Comparison of ENCODE assay signal across 15 mouse cellular contexts in the genomic region with DNA sequence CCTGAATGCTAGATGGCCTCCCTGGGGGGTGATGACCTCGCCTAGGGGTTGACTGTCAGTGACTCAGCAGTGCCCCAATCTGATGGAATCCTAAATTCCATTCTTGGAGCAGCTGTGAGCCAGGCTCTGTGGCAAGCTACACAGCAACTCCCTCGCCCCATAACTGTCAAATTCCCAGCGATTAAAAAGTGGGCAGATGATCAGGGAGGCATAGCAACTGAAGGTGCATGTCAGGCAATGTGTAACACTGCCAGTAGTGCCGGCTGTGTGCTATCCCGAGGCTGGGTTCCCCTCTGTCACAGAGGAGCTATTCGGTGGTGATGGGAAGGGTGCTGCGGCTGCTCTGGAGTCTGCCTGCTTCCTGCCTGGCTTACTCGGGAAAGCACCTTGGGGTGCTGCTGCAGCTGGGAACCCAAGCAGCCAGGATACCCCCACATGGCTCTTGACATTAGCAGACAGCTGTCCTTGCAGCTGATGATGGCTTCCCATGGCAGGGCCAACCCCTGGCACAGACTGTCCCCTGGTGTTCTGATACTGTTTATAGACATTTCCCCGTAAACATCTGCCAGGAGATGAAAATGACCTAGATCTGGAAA. TPM values are rescaled to one million over a fixed set of nuclear protein-coding genes. Genes with fewer than 3 reads are reported as not detected.
A peak's percentile ranks its signal among the peaks of the same experiment; 100 is the strongest.
DNase-seq lines count a peak whose midpoint lies in the region; ATAC-seq and TF ChIP-seq lines count a peak whose summit lies in the region.
"Had no signal": no experiment of that assay in that cellular context is flagged by ENCODE, and none has a peak within 500 bp of the region (broad histone marks: within the 10 kb centered on the region; RNA-seq: fewer than 3 reads in every experiment).

No protein-coding gene starts in this region.

- WGBS in intestine, embryonic 15.5 days = 80% methylated on average over 9 of the region's 9 CpGs
- WGBS in intestine, postnatal 0 days = 82% methylated on average over 9 of the region's 9 CpGs
- 62% methylated on average over 9 of the region's 9 CpGs for WGBS in liver, embryonic 12.5 days (ENCODE audit: insufficient replicate concordance)

- peaks cover 5% of the 10 kb centered on the region; the same call in 1 of the 2 replicates for H3K36me3 ChIP-seq in intestine, embryonic 15.5 days
- peaks cover 63% of the 10 kb centered on the region for H3K36me3 ChIP-seq in intestine, postnatal 0 days (ENCODE audit: control insufficient read depth, insufficient read depth)
- H3K36me3 ChIP-seq in liver, embryonic 12.5 days = no peaks in the 10 kb centered on the region
- H3K36me3 ChIP-seq: liver, embryonic 15.5 days had no signal

- no peaks in the 10 kb centered on the region for H3K9me3 ChIP-seq in intestine, embryonic 15.5 days
- H3K9me3 ChIP-seq in intestine, postnatal 0 days (ENCODE audit: control insufficient read depth) = no peaks in the 10 kb centered on the region
- H3K9me3 ChIP-seq in liver, embryonic 12.5 days (replicated peaks) = no peaks in the 10 kb centered on the region
- H3K9me3 ChIP-seq: embryonic facial prominence, embryonic 15.5 days; liver, embryonic 15.5 days had no signal

- H3K9ac ChIP-seq in intestine, embryonic 15.5 days = peak overlapping the region; percentile 3; the same call in 1 of the 2 replicates
- no peak overlapping the region for H3K9ac ChIP-seq in intestine, postnatal 0 days (ENCODE audit: low read depth, low read length)
- H3K9ac ChIP-seq in liver, embryonic 12.5 days = no peak overlapping the region
- H3K9ac ChIP-seq: embryonic facial prominence, embryonic 15.5 days; liver, embryonic 15.5 days had no signal

- ATAC-seq in intestine, embryonic 15.5 days = no peak
- ATAC-seq in intestine, postnatal 0 days = no peak
- no peak for ATAC-seq in liver, embryonic 12.5 days

- no peaks in the 10 kb centered on the region; the same call in 1 of the 2 replicates for H3K4me1 ChIP-seq in intestine, embryonic 15.5 days (replicated peaks)
- H3K4me1 ChIP-seq in intestine, postnatal 0 days (replicated peaks; ENCODE audit: control insufficient read depth, insufficient read depth, low read length) = no peaks in the 10 kb centered on the region
- no peaks in the 10 kb centered on the region for H3K4me1 ChIP-seq in liver, embryonic 12.5 days
- H3K4me1 ChIP-seq: liver, embryonic 15.5 days had no signal

- peak; percentile 55 for DNase-seq in cerebellum, postnatal 10 days
- DNase-seq in cerebellum, adult 9-11 months = no peak
- peak; percentile 70 to 80 for DNase-seq in gastrocnemius, adult 8-10 months (ENCODE audit: low spot score in 2 of 2)
- peak; percentile 54 to 56 for DNase-seq in layer of hippocampus, postnatal 10 days (ENCODE audit: low spot score in 2 of 2)
- no peak for DNase-seq in urinary bladder, postnatal 4 days (ENCODE audit: low spot score in 2 of 2)
- DNase-seq: kidney, postnatal 14 days; left cerebral cortex, postnatal 4 days; spleen, adult 18-20 months had no signal

- H3K4me3 ChIP-seq in intestine, embryonic 15.5 days (replicated peaks) = no peak overlapping the region
- H3K4me3 ChIP-seq in intestine, postnatal 0 days (ENCODE audit: low read depth, low read length) = no peak overlapping the region
- no peak overlapping the region for H3K4me3 ChIP-seq in liver, embryonic 12.5 days
- H3K4me3 ChIP-seq: embryonic facial prominence, embryonic 15.5 days; liver, embryonic 15.5 days had no signal

- no peaks in the 10 kb centered on the region for H3K27me3 ChIP-seq in intestine, embryonic 15.5 days (replicated peaks)
- H3K27me3 ChIP-seq in intestine, postnatal 0 days (replicated peaks; ENCODE audit: control insufficient read depth, insufficient read depth, low read length) = no peaks in the 10 kb centered on the region
- no peaks in the 10 kb centered on the region for H3K27me3 ChIP-seq in liver, embryonic 12.5 days (replicated peaks)
- H3K27me3 ChIP-seq: embryonic facial prominence, embryonic 15.5 days; liver, embryonic 15.5 days had no signal

- H3K4me2 ChIP-seq in intestine, embryonic 15.5 days (replicated peaks) = no peak overlapping the region
- no peak overlapping the region for H3K4me2 ChIP-seq in intestine, postnatal 0 days (replicated peaks; ENCODE audit: low read depth)
- no peak overlapping the region for H3K4me2 ChIP-seq in liver, embryonic 12.5 days
- H3K4me2 ChIP-seq: embryonic facial prominence, embryonic 15.5 days; liver, embryonic 15.5 days had no signal

- no peak overlapping the region for H3K27ac ChIP-seq in intestine, embryonic 15.5 days
- H3K27ac ChIP-seq in intestine, postnatal 0 days (ENCODE audit: low read depth, low read length) = no peak overlapping the region
- H3K27ac ChIP-seq in liver, embryonic 12.5 days = no peak overlapping the region
- H3K27ac ChIP-seq: embryonic facial prominence, embryonic 15.5 days; liver, embryonic 15.5 days had no signal

- TF ChIP-seq CTCF in intestine, postnatal 0 days (IDR thresholded peaks at IDR 0.05; ENCODE audit: low read depth) = no peak

RNA-seq across cellular contexts. Expression of a gene that starts 31.6 kb away (rescaled TPM):
- polyA plus RNA-seq in intestine, embryonic 15.5 days (2015; fragmentation: Nextera tagmentation; extraction: Ambion mirVana) = 26.2 and 27.3 TPM in 2 replicates
- polyA plus RNA-seq in intestine, postnatal 0 days (2015; fragmentation: Nextera tagmentation; extraction: Ambion mirVana) = 41.5 and 43.2 TPM in 2 replicates
- total RNA-seq in gastrocnemius, adult 8-10 months (2022) = not detected
- 100 to 1,000 TPM; 150 to 152 TPM for total RNA-seq in layer of hippocampus, postnatal 10 days (2021)
- polyA plus RNA-seq in liver, embryonic 12.5 days (2016; fragmentation: Nextera tagmentation; extraction: Ambion mirVana) = 1.3 and 1.4 TPM in 2 replicates
- total RNA-seq: common myeloid progenitor, adult 5-6 weeks; megakaryocyte, adult 5-6 weeks had no signal

Comparison
In these comparisons a context has a peak if more than half of its experiments do, and no peak if none do; other contexts are left out.
1. DNase-seq: peak in cerebellum, postnatal 10 days (2 of 2), gastrocnemius, adult 8-10 months (2 of 2) and layer of hippocampus, postnatal 10 days (2 of 2); none in cerebellum, adult 9-11 months (single experiment) and urinary bladder, postnatal 4 days (0 of 2).
2. RNA of a gene that starts 31.6 kb away (polyA plus RNA-seq): 41.5 to 43.2 TPM in intestine, postnatal 0 days and 26.2 to 27.3 TPM in intestine, embryonic 15.5 days; 1.3 to 1.4 TPM in liver, embryonic 12.5 days; every median in the first group is over 10 times any median in the second.